Mouse (Mus musculus): ENCODE results near the gene Tspear.

DNA sequence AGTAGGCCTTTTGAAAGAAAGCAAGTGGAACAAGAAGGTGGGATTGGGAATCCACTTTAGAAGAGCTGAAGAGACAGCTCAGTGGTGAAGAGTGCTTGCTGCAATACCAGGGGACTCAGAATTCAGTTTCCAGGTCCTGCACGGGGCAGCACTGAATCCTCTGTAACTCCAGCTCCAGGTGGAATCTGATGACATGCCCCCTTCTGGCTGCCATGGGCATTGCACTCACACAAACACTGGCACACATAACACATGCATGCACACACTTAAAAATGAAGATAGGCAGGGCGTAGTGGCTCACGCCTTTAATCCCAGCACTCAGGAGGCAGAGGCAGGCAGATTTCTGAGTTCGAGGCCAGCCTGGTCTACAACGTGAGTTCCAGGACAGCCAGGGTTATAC is 196.2 kb downstream of the Tspear start:
- TF ChIP-seq CHD1 (IDR thresholded peaks at IDR 0.05; ENCODE audit: low read depth, low read length) (no peak), NRF1 (IDR thresholded peaks at IDR 0.05; ENCODE audit: insufficient read depth, low read depth, low read length, poor library complexity, severe bottlenecking) (no peak), ELF1 (IDR thresholded peaks at IDR 0.05; ENCODE audit: low read depth, low read length) (no peak), CTCF (IDR thresholded peaks at IDR 0.05 in 2 of 3, conservative IDR thresholded peaks at IDR 0.05 in 1 of 3; ENCODE audit: control insufficient read depth in 1 of 3, insufficient read depth in 1 of 3, low read depth in 2 of 3, low read length in 3 of 3, poor library complexity in 1 of 3, severe bottlenecking in 1 of 3) (peak; percentile 37 to 61 (median 45)), CHD2 (IDR thresholded peaks at IDR 0.05; ENCODE audit: low read length) (no peak), TAL1 (IDR thresholded peaks at IDR 0.05; ENCODE audit: low read length) (no peak), MAZ (IDR thresholded peaks at IDR 0.05; ENCODE audit: low read depth, low read length) (no peak), USF1 (IDR thresholded peaks at IDR 0.05; ENCODE audit: low read depth, low read length) (no peak), EP300 (IDR thresholded peaks at IDR 0.05; ENCODE audit: low read depth in 1 of 2, low read length in 2 of 2) (no peak), BHLHE40 (IDR thresholded peaks at IDR 0.05; ENCODE audit: borderline replicate concordance, low read depth, low read length) (no peak)
